9 mouse cellular contexts compared by ENCODE assay signal in the genomic region with DNA sequence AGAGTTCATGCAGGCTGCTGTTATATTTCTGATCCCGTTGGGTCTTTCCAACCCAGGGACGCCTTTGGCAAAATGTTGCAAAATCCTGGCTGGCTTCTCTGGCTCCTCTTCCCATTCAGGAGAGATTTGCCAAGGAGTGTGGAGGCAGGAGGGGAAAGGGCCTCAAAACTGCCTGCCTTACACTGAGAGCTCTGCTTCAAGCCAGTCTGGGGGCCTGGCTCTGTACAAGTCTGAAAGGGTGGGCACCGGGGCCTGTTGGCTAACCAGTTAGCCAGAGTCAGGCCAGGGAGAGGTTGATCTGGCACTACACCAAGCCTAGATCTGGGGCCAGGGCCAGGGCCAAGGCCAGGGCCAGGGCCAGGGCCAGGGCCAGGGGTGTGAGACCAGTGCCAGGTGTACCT. TPM values are rescaled to one million over a fixed set of nuclear protein-coding genes. Genes with fewer than 3 reads are reported as not detected.
DNase-seq lines count a peak whose midpoint lies in the region; ATAC-seq and TF ChIP-seq lines count a peak whose summit lies in the region.
"Had no signal": no experiment of that assay in that cellular context is flagged by ENCODE, and none has a peak within 500 bp of the region (broad histone marks: within the 10 kb centered on the region; RNA-seq: fewer than 3 reads in every experiment).

No protein-coding gene starts in this region.

- DNase-seq in hindbrain, postnatal 0 days (ENCODE audit: low spot score), result peak; percentile 23
- DNase-seq in ovary, postnatal 36 days (ENCODE audit: low spot score), result peak; percentile 56
- DNase-seq in ovary, postnatal 10 days (ENCODE audit: low spot score), result no peak
- peak; percentile 70 to 74 for DNase-seq in cerebellum, postnatal 25 days
- DNase-seq in retina, postnatal 1 day, result no peak
- DNase-seq: liver had no signal

- 64% methylated on average over 3 of the region's 3 CpGs for WGBS in hindbrain, postnatal 0 days
- 87% methylated on average over 3 of the region's 3 CpGs for WGBS in hindbrain, embryonic 16.5 days
- 71% methylated on average over 3 of the region's 3 CpGs for WGBS in limb, embryonic 15.5 days

- no peak overlapping the region for H3K9ac ChIP-seq in hindbrain, postnatal 0 days (replicated peaks; ENCODE audit: low read length)
- no peak overlapping the region for H3K9ac ChIP-seq in hindbrain, embryonic 16.5 days (ENCODE audit: low read depth, low read length)
- no peak overlapping the region for H3K9ac ChIP-seq in limb, embryonic 15.5 days

- H3K27ac ChIP-seq in hindbrain, postnatal 0 days, result peak overlapping the region; percentile 32; the same call in 1 of the 2 replicates
- no peak overlapping the region for H3K27ac ChIP-seq in hindbrain, embryonic 16.5 days (ENCODE audit: low read depth, low read length)
- peak overlapping the region; percentile 47; the same call in 1 of the 2 replicates for H3K27ac ChIP-seq in limb, embryonic 15.5 days

- no peaks in the 10 kb centered on the region for H3K9me3 ChIP-seq in hindbrain, postnatal 0 days (ENCODE audit: low read length)
- H3K9me3 ChIP-seq in hindbrain, embryonic 16.5 days (ENCODE audit: control insufficient read depth, low read length), result no peaks in the 10 kb centered on the region
- H3K9me3 ChIP-seq in limb, embryonic 15.5 days, result no peaks in the 10 kb centered on the region

- no peaks in the 10 kb centered on the region for H3K27me3 ChIP-seq in hindbrain, postnatal 0 days (ENCODE audit: insufficient read depth, low read length)
- H3K27me3 ChIP-seq in hindbrain, embryonic 16.5 days (replicated peaks; ENCODE audit: control insufficient read depth, insufficient read depth, low read length), result no peaks in the 10 kb centered on the region
- no peaks in the 10 kb centered on the region for H3K27me3 ChIP-seq in limb, embryonic 15.5 days

- ATAC-seq in hindbrain, postnatal 0 days, result no peak
- ATAC-seq in hindbrain, embryonic 16.5 days, result no peak
- no peak for ATAC-seq in limb, embryonic 15.5 days (ENCODE audit: insufficient number of reproducible peaks, low FRiP score, low TSS enrichment, low read depth)
- ATAC-seq in inflammation-experienced regulatory T-cells, adult 6 months, result no peak

- no peak overlapping the region for H3K4me2 ChIP-seq in hindbrain, postnatal 0 days (ENCODE audit: low read depth, low read length)
- H3K4me2 ChIP-seq in hindbrain, embryonic 16.5 days (ENCODE audit: low read length), result no peak overlapping the region
- H3K4me2 ChIP-seq in limb, embryonic 15.5 days, result no peak overlapping the region

- no peak overlapping the region for H3K4me3 ChIP-seq in hindbrain, postnatal 0 days (ENCODE audit: low read length)
- H3K4me3 ChIP-seq in hindbrain, embryonic 16.5 days (ENCODE audit: low read length), result no peak overlapping the region
- no peak overlapping the region for H3K4me3 ChIP-seq in limb, embryonic 15.5 days

- no peak for TF ChIP-seq CTCF in hindbrain, postnatal 0 days (IDR thresholded peaks at IDR 0.05; ENCODE audit: low read depth)

- no peaks in the 10 kb centered on the region for H3K36me3 ChIP-seq in hindbrain, postnatal 0 days (ENCODE audit: insufficient read depth, low read length)
- no peaks in the 10 kb centered on the region for H3K36me3 ChIP-seq in hindbrain, embryonic 16.5 days (ENCODE audit: control insufficient read depth, insufficient read depth, low read length)
- H3K36me3 ChIP-seq in limb, embryonic 15.5 days, result no peaks in the 10 kb centered on the region

- H3K4me1 ChIP-seq in hindbrain, postnatal 0 days (ENCODE audit: insufficient read depth, low read length), result peaks cover 10% of the 10 kb centered on the region
- peaks cover 4% of the 10 kb centered on the region; the same call in 1 of the 2 replicates for H3K4me1 ChIP-seq in hindbrain, embryonic 16.5 days (ENCODE audit: control insufficient read depth, insufficient read depth, low read depth, low read length)
- peaks cover 44% of the 10 kb centered on the region for H3K4me1 ChIP-seq in limb, embryonic 15.5 days

RNA-seq across cellular contexts. Expression of gene Pim3, which starts 3.8 kb away (rescaled TPM):
- 98.0 and 104 TPM in 2 replicates for total RNA-seq in hindbrain, postnatal 0 days (2014; rRNA removed)
- 69.8 TPM in 2 replicates for polyA plus RNA-seq in hindbrain, postnatal 0 days (2015; fragmentation: Nextera tagmentation; extraction: Ambion mirVana)
- polyA plus RNA-seq in hindbrain, embryonic 16.5 days (2015; fragmentation: Nextera tagmentation; extraction: Ambion mirVana), result 71.4 and 77.4 TPM in 2 replicates
- 52.9 and 61.4 TPM in 2 replicates for polyA plus RNA-seq in limb, embryonic 15.5 days (2015; fragmentation: Nextera tagmentation; extraction: Ambion mirVana)
- polyA plus RNA-seq in inflammation-experienced regulatory T-cells, adult 6 months (2017; shearing (Covaris generic)), result 1 to 10 TPM; 3.0 to 4.1 (median 4.0) TPM

RNA-seq across cellular contexts. Expression of gene Creld2, which starts 38.7 kb away (rescaled TPM):
- total RNA-seq in hindbrain, postnatal 0 days (2014; rRNA removed), result 15.9 and 18.9 TPM in 2 replicates
- polyA plus RNA-seq in hindbrain, postnatal 0 days (2015; fragmentation: Nextera tagmentation; extraction: Ambion mirVana), result 38.9 and 40.1 TPM in 2 replicates
- polyA plus RNA-seq in hindbrain, embryonic 16.5 days (2015; fragmentation: Nextera tagmentation; extraction: Ambion mirVana), result 61.0 and 61.9 TPM in 2 replicates
- polyA plus RNA-seq in limb, embryonic 15.5 days (2015; fragmentation: Nextera tagmentation; extraction: Ambion mirVana), result 94.5 and 99.0 TPM in 2 replicates
- 10 to 100 TPM; 22.9 to 40.9 (median 28.4) TPM for polyA plus RNA-seq in inflammation-experienced regulatory T-cells, adult 6 months (2017; shearing (Covaris generic))

RNA-seq across cellular contexts. Expression of gene Alg12, which starts 39.0 kb away (rescaled TPM):
- 12.7 and 17.4 TPM in 2 replicates for total RNA-seq in hindbrain, postnatal 0 days (2014; rRNA removed)
- 6.3 and 7.2 TPM in 2 replicates for polyA plus RNA-seq in hindbrain, postnatal 0 days (2015; fragmentation: Nextera tagmentation; extraction: Ambion mirVana)
- 9.5 and 10.1 TPM in 2 replicates for polyA plus RNA-seq in hindbrain, embryonic 16.5 days (2015; fragmentation: Nextera tagmentation; extraction: Ambion mirVana)
- polyA plus RNA-seq in limb, embryonic 15.5 days (2015; fragmentation: Nextera tagmentation; extraction: Ambion mirVana), result 12.0 and 12.3 TPM in 2 replicates
- 10 to 100 TPM; 12.8 to 22.4 (median 15.8) TPM for polyA plus RNA-seq in inflammation-experienced regulatory T-cells, adult 6 months (2017; shearing (Covaris generic))

Comparison
In these comparisons a context has a peak if more than half of its experiments do, and no peak if none do; other contexts are left out.
1. DNase-seq: peak in hindbrain, postnatal 0 days (single experiment), ovary, postnatal 36 days (single experiment) and cerebellum, postnatal 25 days (2 of 2); none in ovary, postnatal 10 days (single experiment) and retina, postnatal 1 day (single experiment).
2. RNA of gene Pim3, which starts 3.8 kb away (polyA plus RNA-seq): 71.4 to 77.4 TPM in hindbrain, embryonic 16.5 days, 69.8 TPM in hindbrain, postnatal 0 days and 52.9 to 61.4 TPM in limb, embryonic 15.5 days; 3.0 to 4.1 TPM in inflammation-experienced regulatory T-cells, adult 6 months; every median in the first group is over 10 times any median in the second.